Mouse (Mus musculus): ENCODE measurements around the gene Mccc2. TPM values are rescaled to one million over a fixed set of nuclear protein-coding genes. Genes with fewer than 3 reads are reported as not detected.

The Mccc2 gene
- polyA plus RNA-seq (2012; rRNA removed; ENCODE audit: low replicate concordance) = 8.5 and 23.2 TPM in 2 replicates

DNA sequence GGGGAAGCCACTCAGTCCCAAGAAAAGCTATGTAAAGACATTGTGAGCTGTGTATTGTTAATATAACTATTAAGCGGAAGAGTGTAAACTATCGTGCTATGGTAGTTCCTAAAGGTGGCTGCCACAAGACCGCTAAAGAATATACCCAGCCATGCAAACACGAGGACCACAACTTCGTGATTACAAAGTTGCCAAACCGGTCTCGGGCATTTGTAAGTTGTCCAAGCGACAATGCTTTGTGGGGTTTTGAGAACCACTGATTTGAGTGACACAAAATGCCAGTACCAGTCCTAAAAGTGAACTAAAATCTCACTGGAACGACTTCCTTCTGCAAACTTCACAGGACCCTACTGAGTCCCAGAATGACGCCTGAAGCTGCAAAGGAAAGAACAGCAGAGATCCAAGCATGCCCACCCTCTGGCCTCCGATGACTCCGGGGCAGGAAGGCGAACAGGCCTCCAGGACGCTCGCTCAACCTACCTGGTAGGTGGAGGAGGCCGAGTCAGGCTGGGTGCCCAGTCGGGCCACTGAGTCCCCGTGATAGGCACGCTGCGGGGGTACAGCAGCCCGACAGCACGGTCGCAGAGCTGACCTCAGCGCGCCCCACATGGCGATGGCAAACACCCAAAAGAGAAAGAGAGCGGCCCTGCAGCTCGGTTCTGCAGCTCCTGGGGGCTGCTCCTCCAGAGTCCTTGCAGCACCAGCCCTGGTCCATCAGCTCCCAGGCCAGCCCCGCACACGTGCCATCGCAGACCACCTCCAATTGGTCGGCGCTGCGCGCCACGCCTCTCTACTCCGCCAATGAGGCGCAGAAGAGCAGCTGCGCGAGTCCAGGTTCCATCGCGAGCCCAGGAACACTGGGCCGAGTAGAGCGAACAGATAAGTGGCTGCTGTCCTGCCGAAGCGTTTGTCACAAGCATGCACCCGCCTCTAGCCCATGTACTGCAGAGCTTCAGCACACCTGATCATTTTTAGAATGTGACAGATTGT is at the start of gene Mccc2:
Gene Mccc2, minus strand, starts transcription at position 734 of the 990 bp plus-strand sequence.

DNA sequence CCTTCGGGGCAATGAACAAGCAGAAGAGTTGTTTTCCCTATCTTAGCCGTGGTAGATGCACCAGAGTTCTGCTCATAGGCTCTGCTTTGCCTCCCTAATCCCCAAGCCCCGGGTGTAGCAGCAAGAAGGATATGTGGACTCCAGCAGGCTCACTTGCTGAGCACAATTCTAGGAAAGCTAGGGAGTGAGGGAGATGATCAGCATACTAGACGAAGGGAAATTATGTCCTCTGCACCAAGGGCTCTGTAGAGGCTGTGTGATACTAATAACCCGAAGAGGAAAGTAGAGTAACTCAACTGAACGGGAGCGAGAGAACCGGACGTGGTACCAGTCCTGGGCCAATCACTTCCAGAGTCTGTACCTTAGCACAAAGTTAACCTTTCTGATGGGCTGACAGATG is 114.5 kb downstream of the Mccc2 start, which contains the start of gene Cartpt:
Gene Cartpt, minus strand, starts transcription at position 127 of the 400 bp plus-strand sequence.

Other genes with a start within 250 kb of the Mccc2 start
- 3.2 and 5.2 TPM in 2 replicates for gene Cartpt, start 114.5 kb downstream of the Mccc2 start, polyA plus RNA-seq (2012; rRNA removed; ENCODE audit: low replicate concordance)
- gene Bdp1, start 88.4 kb upstream of the Mccc2 start, polyA plus RNA-seq (2012; rRNA removed; ENCODE audit: low replicate concordance) = 0.55 and 0.82 TPM in 2 replicates
- gene Serf1, start 92.4 kb upstream of the Mccc2 start, polyA plus RNA-seq (2012; rRNA removed; ENCODE audit: low replicate concordance) = 3.8 and 16.4 TPM in 2 replicates
- gene Smn1, start 109.2 kb upstream of the Mccc2 start, polyA plus RNA-seq (2012; rRNA removed; ENCODE audit: low replicate concordance) = 8.1 and 8.4 TPM in 2 replicates
- 3.9 and 5.3 TPM in 2 replicates for gene Naip2, start 186.5 kb upstream of the Mccc2 start, polyA plus RNA-seq (2012; rRNA removed; ENCODE audit: low replicate concordance)
- gene Naip5, start 230.7 kb upstream of the Mccc2 start, polyA plus RNA-seq (2012; rRNA removed; ENCODE audit: low replicate concordance) = 6.4 and 14.7 TPM in 2 replicates